Mouse (Mus musculus): ENCODE results near the gene Cacna1a.

Gene Cacna1a

DNA sequence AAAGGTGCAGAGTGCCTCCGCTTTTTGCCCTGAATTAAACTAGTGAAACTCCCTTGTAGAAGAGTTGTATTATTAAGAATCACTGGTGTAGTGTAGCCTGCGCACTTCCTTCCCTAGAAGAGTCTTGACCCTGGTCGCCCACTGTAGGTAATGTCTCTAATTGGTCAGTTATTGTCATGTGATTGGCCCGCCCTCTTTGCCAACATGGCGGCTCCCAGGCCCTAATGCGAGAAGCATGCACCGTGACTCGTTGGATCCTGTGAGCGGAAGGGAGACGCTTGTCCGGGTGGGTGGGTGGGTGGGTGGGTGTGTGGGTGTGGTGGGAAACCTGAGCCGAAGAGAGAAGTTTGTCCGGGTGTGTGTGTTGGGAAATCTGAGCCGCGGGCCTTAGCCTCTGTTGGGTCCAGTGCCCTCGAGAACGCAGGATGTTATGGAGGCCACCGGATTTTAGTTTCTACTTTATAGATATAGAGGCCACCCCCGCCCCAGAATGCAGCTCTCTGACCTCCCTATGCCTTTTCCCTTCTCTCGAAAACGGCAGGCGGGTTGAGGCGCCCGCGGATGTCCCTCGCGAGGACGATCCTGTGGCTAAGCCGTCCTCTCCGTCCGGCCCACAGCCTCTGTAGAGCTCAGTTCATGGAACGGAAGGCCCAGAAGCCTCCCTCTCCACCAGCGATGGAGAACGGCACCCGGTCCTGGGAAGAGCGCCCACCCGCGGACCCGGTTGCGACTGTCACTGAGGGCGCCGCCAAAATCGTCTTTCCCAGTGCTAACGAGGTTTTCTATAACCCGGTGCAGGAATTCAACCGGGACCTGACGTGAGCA is 301.1 kb downstream of the Cacna1a start:
- DNase-seq (ENCODE audit: low read depth, low spot score): peak; percentile 92
